Mouse (Mus musculus) bone marrow macrophage, adult 2 months (primary cell): ENCODE data around the gene Carmil1. TPM values are rescaled to one million over a fixed set of nuclear protein-coding genes. Genes with fewer than 3 reads are reported as not detected.

Source experiments
- H3K27ac ChIP-seq: 2 replicates; pipeline ENCODE4 v1.5.1; 2012; ENCODE audit warnings: low read depth, low read length; ENCODE audit not compliant: insufficient read depth
- H3K4me1 ChIP-seq: 2 replicates; pipeline ENCODE4 v1.6.1; 2012; ENCODE audit warnings: low read length; ENCODE audit not compliant: control insufficient read depth, insufficient read depth
- H3K4me3 ChIP-seq: 2 replicates; pipeline ENCODE4 v1.5.1; 2012; ENCODE audit warnings: mild to moderate bottlenecking, low read length, moderate library complexity; ENCODE audit not compliant: insufficient read depth
- CTCF ChIP-seq: IDR thresholded peaks from 2 replicates; pipeline ENCODE4 v1.5.1; 2012; ENCODE audit warnings: low read depth, mild to moderate bottlenecking, low read length, moderate library complexity
- POLR2A ChIP-seq: IDR thresholded peaks from 2 replicates; pipeline ENCODE4 v1.6.1; 2012; ENCODE audit warnings: mild to moderate bottlenecking, low read depth, low read length, borderline replicate concordance
- polyA plus RNA-seq: library from polyadenylated mRNA; stranded (reverse); fragments of >200 nt; gene quantifications from 2 replicates; pipeline ENCODE4 v1.2.4, GENCODE M21; 2012; ENCODE audit not compliant: missing spikeins, insufficient read depth, insufficient read length

The Carmil1 gene
- polyA plus RNA-seq, 1 experiment = 4.1 TPM

- H3K27ac ChIP-seq = no peak overlapping the region
- H3K4me1 ChIP-seq = no peaks in the 10 kb centered on the region
- H3K4me3 ChIP-seq = no peak overlapping the region
- TF ChIP-seq POLR2A (no peak), CTCF (no peak)
Observed at GRCm38 (mm10) chr13:24242429-24243106, 38.0 kb downstream of the Carmil1 start.

DNA sequence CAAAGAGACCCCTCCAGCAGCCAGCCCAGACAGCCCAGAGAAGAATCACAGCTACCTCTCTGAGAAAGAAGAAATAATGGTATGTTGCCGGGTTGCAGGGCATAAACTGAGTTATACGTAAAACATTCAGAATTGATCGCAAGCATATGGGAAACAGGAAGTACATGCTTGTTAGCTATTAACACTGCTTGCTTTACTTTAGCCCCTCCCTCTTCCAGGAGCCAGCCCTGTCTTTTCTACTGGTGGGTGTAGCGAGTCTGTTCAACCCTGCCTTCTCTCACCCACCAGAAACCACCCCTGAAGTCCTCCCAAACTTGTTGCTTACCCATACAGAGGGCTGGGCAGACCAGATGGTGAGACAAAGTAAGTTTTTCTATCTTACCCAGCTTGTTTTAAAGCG, 39.4 kb downstream of the Carmil1 start:
- H3K4me1 ChIP-seq = no peaks in the 10 kb centered on the region
- peak overlapping the region; percentile 5; the same call in 1 of the 2 replicates for H3K4me3 ChIP-seq
- no peak overlapping the region for H3K27ac ChIP-seq
- TF ChIP-seq POLR2A = no peak
- TF ChIP-seq CTCF = no peak

DNA sequence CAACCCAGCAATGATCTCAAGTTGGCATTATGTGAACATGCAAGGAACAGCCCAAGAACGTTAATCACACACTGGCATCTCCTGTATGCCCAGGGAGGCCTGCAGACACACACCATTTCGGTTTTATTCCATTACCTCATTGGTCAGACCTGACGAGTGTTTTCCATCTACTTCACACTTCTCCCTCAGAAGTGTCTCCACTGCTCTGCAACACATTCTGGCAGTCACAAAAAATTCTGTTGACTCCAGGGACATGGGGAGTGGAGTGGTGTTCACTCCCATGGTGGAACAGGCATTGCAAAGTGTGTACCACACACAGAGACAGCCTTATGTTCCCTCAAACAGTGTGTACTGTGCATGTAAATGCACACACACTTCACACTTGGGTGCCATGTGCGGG, 40.2 kb downstream of the Carmil1 start:
- H3K4me1 ChIP-seq = no peaks in the 10 kb centered on the region
- H3K4me3 ChIP-seq = no peak overlapping the region
- no peak overlapping the region for H3K27ac ChIP-seq
- no peak for TF ChIP-seq POLR2A
- no peak for TF ChIP-seq CTCF

- TF ChIP-seq POLR2A (no peak), CTCF (no peak)
- no peaks in the 10 kb centered on the region for H3K4me1 ChIP-seq
- no peak overlapping the region for H3K4me3 ChIP-seq
- H3K27ac ChIP-seq = no peak overlapping the region
Observed at GRCm38 (mm10) chr13:24238456-24239120, 42.0 kb downstream of the Carmil1 start.

- Histone ChIP-seq H3K4me3 (no peak overlapping the region), H3K4me1 (no peaks in the 10 kb centered on the region), H3K27ac (no peak overlapping the region)
- no peak for TF ChIP-seq CTCF
- TF ChIP-seq POLR2A = no peak
Observed at GRCm38 (mm10) chr13:24236736-24237135, 43.9 kb downstream of the Carmil1 start.

DNA sequence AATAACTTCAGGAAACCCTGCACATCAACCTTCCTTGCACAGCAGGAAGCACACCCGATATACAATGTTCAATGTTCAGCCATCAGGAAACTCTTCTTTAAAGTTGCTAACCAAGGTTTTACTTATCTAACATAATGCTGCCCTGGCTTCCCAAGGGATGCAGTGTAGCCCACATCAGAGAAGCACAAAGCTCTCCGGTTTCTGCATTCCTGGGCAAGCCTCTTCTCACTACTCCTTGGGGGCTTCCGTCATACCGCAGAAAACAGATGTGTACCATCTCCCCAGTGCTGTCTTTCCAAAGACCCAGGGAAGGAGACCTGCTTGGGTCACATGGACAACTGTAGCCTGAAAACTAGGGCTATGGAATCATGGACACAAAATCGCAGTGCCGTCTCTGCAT, 47.8 kb downstream of the Carmil1 start:
- Histone ChIP-seq H3K4me3 (no peak overlapping the region), H3K27ac (no peak overlapping the region), H3K4me1 (no peaks in the 10 kb centered on the region; the same call in 1 of the 2 replicates)
- no peak for TF ChIP-seq CTCF
- TF ChIP-seq POLR2A = no peak

- TF ChIP-seq CTCF = no peak
- TF ChIP-seq POLR2A = no peak
- H3K4me3 ChIP-seq = no peak overlapping the region
- H3K4me1 ChIP-seq = no peaks in the 10 kb centered on the region; the same call in 1 of the 2 replicates
- no peak overlapping the region for H3K27ac ChIP-seq
Observed at GRCm38 (mm10) chr13:24231746-24232483, 48.7 kb downstream of the Carmil1 start.

DNA sequence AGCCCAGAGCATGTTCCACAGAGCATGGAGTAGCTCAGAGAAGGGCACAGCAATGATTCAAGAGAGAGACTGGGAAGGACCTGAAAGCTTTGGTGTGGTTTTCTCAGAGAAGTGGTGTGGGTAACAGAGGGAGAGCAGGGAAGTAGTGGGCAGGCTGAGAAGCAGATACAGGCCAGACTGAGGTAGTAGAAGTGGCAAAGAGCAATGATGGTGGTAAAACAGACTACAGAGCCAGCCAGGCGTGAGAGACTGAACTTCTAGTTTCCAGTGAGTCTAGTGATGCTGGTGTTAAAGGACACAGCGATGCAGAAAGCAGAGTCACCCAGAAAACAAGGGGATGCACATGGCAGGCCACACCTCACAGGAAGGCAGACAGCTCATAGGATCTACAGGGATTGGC, 49.4 kb downstream of the Carmil1 start:
- TF ChIP-seq POLR2A (no peak), CTCF (no peak)
- no peak overlapping the region for H3K4me3 ChIP-seq
- no peak overlapping the region for H3K27ac ChIP-seq
- no peaks in the 10 kb centered on the region; the same call in 1 of the 2 replicates for H3K4me1 ChIP-seq

- H3K27ac ChIP-seq = no peak overlapping the region
- TF ChIP-seq CTCF (no peak), POLR2A (no peak)
- H3K4me3 ChIP-seq = no peak overlapping the region
- no peaks in the 10 kb centered on the region; the same call in 1 of the 2 replicates for H3K4me1 ChIP-seq
Observed at GRCm38 (mm10) chr13:24230541-24231095, 50.0 kb downstream of the Carmil1 start.
